Mouse (Mus musculus): ENCODE measurements around the gene Prkg2. TPM values are rescaled to one million over a fixed set of nuclear protein-coding genes. Genes with fewer than 3 reads are reported as not detected.
A peak's percentile ranks its signal among the peaks of the same experiment; 100 is the strongest.

The Prkg2 gene
- 2.3 and 3.2 TPM in 2 replicates for polyA plus RNA-seq (2015; fragmentation: Nextera tagmentation; extraction: Ambion mirVana)

DNA sequence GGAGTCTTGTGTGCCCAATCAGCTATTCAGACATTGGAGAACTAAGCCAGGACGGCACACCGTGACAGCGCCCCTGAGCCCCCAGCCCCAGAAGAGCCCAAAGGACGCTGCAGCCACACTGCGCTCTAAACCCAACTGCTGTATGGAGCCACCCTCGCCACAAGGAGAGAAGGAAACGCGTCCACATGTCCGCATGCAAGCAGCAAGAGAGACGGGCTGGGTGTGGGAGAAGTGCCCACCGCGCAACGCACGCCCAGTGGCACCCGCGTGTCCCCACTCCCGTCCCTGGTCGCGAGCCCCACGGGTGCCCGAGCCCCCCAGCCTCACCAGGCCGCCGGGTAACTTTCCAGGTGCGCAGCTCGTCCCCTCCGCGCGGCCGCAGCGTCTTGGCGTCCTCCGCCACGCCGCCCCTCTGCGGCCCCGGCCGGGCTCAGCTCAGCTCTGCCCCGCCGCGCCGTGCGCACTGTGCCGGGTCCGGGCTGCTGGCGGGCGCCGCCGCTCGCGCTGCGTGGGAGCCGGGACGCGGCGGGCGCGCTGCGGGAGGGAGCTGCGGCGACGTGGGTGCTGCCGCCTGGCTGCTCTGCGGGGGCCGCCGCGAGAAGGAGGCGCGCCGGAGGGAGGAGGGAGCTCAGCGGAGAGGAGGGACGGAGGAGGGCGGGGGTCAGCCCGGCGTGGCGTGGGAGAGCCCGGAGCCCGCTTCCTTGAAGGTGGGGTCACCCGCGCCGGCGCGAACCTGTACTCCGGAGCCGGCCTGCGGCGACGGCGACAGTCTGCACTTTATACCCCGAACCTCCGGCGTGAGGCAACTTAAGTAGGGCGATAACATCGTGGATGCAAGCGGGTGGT, at the start of gene Prkg2:
Prkg2 (minus strand) TSS at position 756 of the 846 bp plus-strand sequence.
- H3K9ac ChIP-seq (ENCODE audit: low read depth, low read length) = peak within 1 kb of the TSS; percentile 55
- no peaks in the 10 kb centered on the region for H3K36me3 ChIP-seq (ENCODE audit: insufficient read depth, low read length)
- no peaks in the 10 kb centered on the region for H3K9me3 ChIP-seq (replicated peaks; ENCODE audit: low read length)
- H3K4me2 ChIP-seq (ENCODE audit: low read length) = peak within 1 kb of the TSS; percentile 81
- H3K4me1 ChIP-seq (replicated peaks; ENCODE audit: insufficient read depth, low read length) = peaks cover 5% of the 10 kb centered on the region; the same call in 1 of the 2 replicates
- ATAC-seq (replicated peaks; ENCODE audit: low FRiP score, low read depth) = peak; percentile 73
- peaks cover 10% of the 10 kb centered on the region; the same call in 1 of the 2 replicates for H3K27me3 ChIP-seq (ENCODE audit: insufficient read depth, low read length)
- DNase-seq (ENCODE audit: low spot score) = peak; percentile 40
- WGBS = under 1% methylated on average over 94 of the region's 94 CpGs
- H3K4me3 ChIP-seq (replicated peaks; ENCODE audit: low read depth, low read length) = peak within 1 kb of the TSS; percentile 50
- TF ChIP-seq CTCF (IDR thresholded peaks at IDR 0.05; ENCODE audit: low read depth) = no peak
- no peak within 1 kb of the TSS for H3K27ac ChIP-seq

DNA sequence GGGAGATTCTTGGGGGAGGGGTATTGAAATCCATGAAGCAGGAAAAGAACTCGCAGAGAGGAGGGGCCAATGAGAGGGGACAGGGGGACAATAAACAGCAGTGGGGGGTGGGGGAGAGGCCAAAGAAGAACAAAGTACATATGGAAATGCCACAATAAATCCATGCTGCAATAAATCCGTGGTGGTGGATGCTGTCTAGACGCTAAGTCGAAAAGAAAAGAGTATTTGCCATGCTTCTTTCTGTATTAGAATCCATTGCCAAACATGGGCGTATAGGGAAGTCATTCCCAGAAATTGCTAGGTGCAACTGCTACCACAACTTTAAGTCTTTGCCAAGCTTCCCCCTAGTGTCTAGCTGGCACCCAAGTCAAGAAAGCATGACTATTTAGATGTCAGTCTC, 46.8 kb upstream of the Prkg2 start:
- Histone ChIP-seq H3K27ac (no peak overlapping the region), H3K4me1 (replicated peaks; ENCODE audit: insufficient read depth, low read length) (no peaks in the 10 kb centered on the region), H3K4me3 (replicated peaks; ENCODE audit: low read depth, low read length) (no peak overlapping the region), H3K4me2 (ENCODE audit: low read length) (no peak overlapping the region), H3K27me3 (ENCODE audit: insufficient read depth, low read length) (no peaks in the 10 kb centered on the region), H3K36me3 (ENCODE audit: insufficient read depth, low read length) (no peaks in the 10 kb centered on the region), H3K9ac (ENCODE audit: low read depth, low read length) (no peak overlapping the region), H3K9me3 (replicated peaks; ENCODE audit: low read length) (no peaks in the 10 kb centered on the region)
- 24% methylated on average over 5 of the region's 5 CpGs for WGBS
- DNase-seq (ENCODE audit: low spot score) (no peak), ATAC-seq (replicated peaks; ENCODE audit: low FRiP score, low read depth) (no peak)
- TF ChIP-seq CTCF (IDR thresholded peaks at IDR 0.05; ENCODE audit: low read depth) = no peak

DNA sequence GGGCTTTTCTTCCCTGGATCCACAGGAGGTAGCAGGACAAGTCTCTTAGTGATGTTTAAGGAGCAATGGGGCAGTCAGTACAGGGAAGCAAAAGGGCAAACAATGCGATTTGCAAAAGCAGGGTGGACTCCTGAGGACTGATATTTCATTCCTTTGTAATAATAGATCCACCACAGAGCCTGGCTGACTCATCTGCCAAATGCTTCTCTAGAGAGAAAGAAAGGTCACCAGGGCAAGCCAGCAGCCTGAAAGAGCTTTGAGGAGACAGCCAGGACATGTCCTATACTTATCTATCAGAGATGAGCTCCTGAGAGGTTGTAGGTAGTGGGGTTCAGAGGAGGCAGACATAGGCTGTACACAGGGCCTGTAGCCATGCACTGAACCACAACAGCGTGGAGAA, 41.2 kb upstream of the Prkg2 start:
- H3K4me2 ChIP-seq (ENCODE audit: low read length) = no peak overlapping the region
- no peak for TF ChIP-seq CTCF (IDR thresholded peaks at IDR 0.05; ENCODE audit: low read depth)
- H3K36me3 ChIP-seq (ENCODE audit: insufficient read depth, low read length) = no peaks in the 10 kb centered on the region
- no peak overlapping the region for H3K27ac ChIP-seq
- H3K9ac ChIP-seq (ENCODE audit: low read depth, low read length) = no peak overlapping the region
- no peaks in the 10 kb centered on the region for H3K9me3 ChIP-seq (replicated peaks; ENCODE audit: low read length)
- no peak overlapping the region for H3K4me3 ChIP-seq (replicated peaks; ENCODE audit: low read depth, low read length)
- no peaks in the 10 kb centered on the region for H3K4me1 ChIP-seq (replicated peaks; ENCODE audit: insufficient read depth, low read length)
- no peaks in the 10 kb centered on the region for H3K27me3 ChIP-seq (ENCODE audit: insufficient read depth, low read length)
- 68% methylated on average over 2 of the region's 2 CpGs for WGBS
- DNase-seq (ENCODE audit: low spot score) (no peak), ATAC-seq (replicated peaks; ENCODE audit: low FRiP score, low read depth) (no peak)

DNA sequence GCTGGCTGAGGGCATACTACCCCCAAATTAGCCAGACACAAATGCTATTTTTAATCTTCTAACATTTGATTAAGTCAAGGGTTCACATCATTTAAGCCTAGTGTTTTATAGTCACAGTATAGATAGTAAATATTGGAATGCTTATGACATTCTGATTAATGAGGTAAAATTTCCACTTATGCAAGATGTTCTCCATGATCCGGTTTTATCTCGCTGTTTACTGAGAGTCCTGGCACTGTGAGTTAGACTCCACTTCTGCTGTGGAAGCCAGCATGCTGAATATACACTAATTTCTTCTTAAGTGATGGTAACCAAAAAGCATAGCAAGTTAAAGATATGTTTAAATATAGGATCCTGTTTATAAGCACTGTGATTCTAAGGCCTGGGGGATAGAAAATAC, 31.2 kb upstream of the Prkg2 start:
- no peak for DNase-seq (ENCODE audit: low spot score)

DNA sequence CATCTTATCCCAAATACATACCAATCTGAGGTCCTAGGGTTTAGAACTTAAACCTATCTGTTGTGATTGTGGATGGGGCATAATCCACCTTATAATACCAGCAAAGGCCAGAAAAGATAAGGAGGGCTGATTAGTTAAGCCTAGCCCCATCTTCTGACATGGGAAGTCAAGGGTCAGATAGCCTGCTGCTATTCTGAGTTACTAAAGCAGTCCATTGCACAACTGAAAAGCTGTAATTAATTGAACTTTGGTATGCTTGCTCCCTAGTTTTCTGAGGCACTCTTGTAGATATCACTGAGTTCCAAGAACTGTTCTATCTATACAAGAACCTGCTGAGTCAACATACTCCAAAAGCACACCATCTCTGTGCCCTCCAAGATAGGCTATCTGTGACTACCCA, 25.4 kb upstream of the Prkg2 start:
- TF ChIP-seq CTCF (IDR thresholded peaks at IDR 0.05; ENCODE audit: low read depth) = no peak
- no peak overlapping the region for H3K4me3 ChIP-seq (replicated peaks; ENCODE audit: low read depth, low read length)
- no peak overlapping the region for H3K27ac ChIP-seq
- no peaks in the 10 kb centered on the region for H3K9me3 ChIP-seq (replicated peaks; ENCODE audit: low read length)
- H3K27me3 ChIP-seq (ENCODE audit: insufficient read depth, low read length) = no peaks in the 10 kb centered on the region
- DNase-seq (ENCODE audit: low spot score) = no peak
- ATAC-seq (replicated peaks; ENCODE audit: low FRiP score, low read depth) = no peak
- H3K4me2 ChIP-seq (ENCODE audit: low read length) = no peak overlapping the region
- no peaks in the 10 kb centered on the region for H3K36me3 ChIP-seq (ENCODE audit: insufficient read depth, low read length)
- H3K4me1 ChIP-seq (replicated peaks; ENCODE audit: insufficient read depth, low read length) = no peaks in the 10 kb centered on the region
- H3K9ac ChIP-seq (ENCODE audit: low read depth, low read length) = no peak overlapping the region

More for the DNA sequence above, 31.2 kb upstream of the Prkg2 start:
- Histone ChIP-seq H3K36me3 (ENCODE audit: insufficient read depth, low read length) (no peaks in the 10 kb centered on the region), H3K4me1 (replicated peaks; ENCODE audit: insufficient read depth, low read length) (no peaks in the 10 kb centered on the region), H3K9me3 (replicated peaks; ENCODE audit: low read length) (no peaks in the 10 kb centered on the region), H3K9ac (ENCODE audit: low read depth, low read length) (no peak overlapping the region), H3K27ac (no peak overlapping the region), H3K4me3 (replicated peaks; ENCODE audit: low read depth, low read length) (no peak overlapping the region), H3K27me3 (ENCODE audit: insufficient read depth, low read length) (no peaks in the 10 kb centered on the region), H3K4me2 (ENCODE audit: low read length) (no peak overlapping the region)
- no peak for TF ChIP-seq CTCF (IDR thresholded peaks at IDR 0.05; ENCODE audit: low read depth)
- no peak for ATAC-seq (replicated peaks; ENCODE audit: low FRiP score, low read depth)
- 71% methylated on average over 2 of the region's 2 CpGs for WGBS

DNA sequence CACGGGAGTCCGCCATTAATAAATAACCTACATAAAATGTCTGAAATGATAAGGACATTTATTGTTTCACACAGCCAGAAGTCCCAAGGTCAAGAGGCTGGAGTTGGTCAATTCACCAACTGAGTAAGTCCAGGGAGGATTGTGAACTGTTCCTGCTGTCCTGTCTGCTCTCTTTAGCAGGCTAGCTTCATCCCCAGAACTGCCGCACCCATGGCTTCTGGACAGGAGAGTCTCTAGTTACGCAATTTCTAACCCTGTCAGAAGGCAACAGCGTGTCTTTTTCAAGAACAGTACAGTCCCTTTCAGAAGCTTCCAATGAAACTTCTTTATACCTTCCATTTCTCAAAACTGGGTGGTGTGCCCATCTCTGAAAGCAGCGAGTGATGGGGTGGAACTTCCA, 1.9 kb upstream of the Prkg2 start:
- peaks cover 10% of the 10 kb centered on the region; the same call in 1 of the 2 replicates for H3K27me3 ChIP-seq (ENCODE audit: insufficient read depth, low read length)
- H3K4me3 ChIP-seq (replicated peaks; ENCODE audit: low read depth, low read length) = no peak overlapping the region
- no peak for TF ChIP-seq CTCF (IDR thresholded peaks at IDR 0.05; ENCODE audit: low read depth)
- no peak overlapping the region for H3K4me2 ChIP-seq (ENCODE audit: low read length)
- ATAC-seq (replicated peaks; ENCODE audit: low FRiP score, low read depth) (no peak), DNase-seq (ENCODE audit: low spot score) (no peak)
- peaks cover 5% of the 10 kb centered on the region; the same call in 1 of the 2 replicates for H3K4me1 ChIP-seq (replicated peaks; ENCODE audit: insufficient read depth, low read length)
- 80% methylated on average over 6 of the region's 6 CpGs for WGBS
- H3K9ac ChIP-seq (ENCODE audit: low read depth, low read length) = no peak overlapping the region
- H3K27ac ChIP-seq = no peak overlapping the region
- no peaks in the 10 kb centered on the region for H3K36me3 ChIP-seq (ENCODE audit: insufficient read depth, low read length)
- H3K9me3 ChIP-seq (replicated peaks; ENCODE audit: low read length) = no peaks in the 10 kb centered on the region
